Mouse (Mus musculus) retina, adult 2 months (tissue): ENCODE results near the gene Capn12.
"Not testable (repeated sequence)": the region's sequence is repeated elsewhere in the genome, so short reads cannot be mapped to it uniquely, and the experiment has no call there.

Experiments used
- DNase-seq: peaks from one replicate; pipeline ENCODE4 v3.0.0-alpha.2; 2012; ENCODE audit warnings: low read depth, low spot score

The Capn12 gene

GRCm38 (mm10) chr7:28877856-28878255 is 3.4 kb upstream of the Capn12 start:
- DNase-seq, result no peak

DNA sequence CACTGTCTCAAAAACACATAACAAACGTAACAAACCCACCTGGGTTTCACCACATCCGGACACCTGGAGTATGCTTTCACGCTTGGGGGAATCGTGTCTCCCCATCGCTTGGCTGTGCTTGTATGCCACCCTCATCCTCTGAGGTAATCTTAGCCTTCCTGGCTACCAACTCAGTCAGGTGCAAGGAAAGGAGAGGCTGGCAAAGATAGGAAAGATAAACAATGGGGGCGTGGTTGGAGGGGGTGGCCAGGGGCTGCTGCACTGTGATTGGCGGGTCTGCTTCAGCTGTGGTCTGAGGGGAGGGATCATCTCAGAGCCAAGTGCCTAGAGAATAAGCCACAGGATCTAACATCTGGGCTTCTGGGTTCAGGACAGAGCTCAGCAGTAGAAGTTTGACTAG is 1.6 kb upstream of the Capn12 start:
- DNase-seq, result no peak

GRCm38 (mm10) chr7:28880554-28880953 is 668 bp upstream of the Capn12 start:
- DNase-seq, result no peak

DNA sequence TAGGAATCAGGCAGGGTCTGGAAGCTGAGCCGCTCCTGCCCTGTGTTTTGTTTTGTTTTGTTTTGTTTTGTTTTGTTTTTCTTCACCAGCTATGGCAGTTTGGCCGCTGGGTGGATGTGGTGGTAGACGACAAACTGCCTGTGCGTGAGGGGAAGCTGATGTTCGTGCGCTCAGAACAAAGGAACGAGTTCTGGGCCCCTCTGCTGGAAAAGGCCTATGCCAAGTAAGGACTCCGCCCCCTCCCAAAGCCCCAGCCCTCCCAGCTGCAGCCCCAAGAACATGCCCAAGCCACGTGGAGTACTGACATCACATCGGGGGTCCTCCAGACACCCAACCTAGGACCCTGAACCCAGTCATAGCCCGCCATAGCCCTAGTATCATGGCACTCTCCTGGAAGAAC is 1.8 kb downstream of the Capn12 start:
- DNase-seq, result no peak

- DNase-seq, result not testable (repeated sequence)
Observed at GRCm38 (mm10) chr7:28883704-28884103, 2.5 kb downstream of the Capn12 start.

DNA sequence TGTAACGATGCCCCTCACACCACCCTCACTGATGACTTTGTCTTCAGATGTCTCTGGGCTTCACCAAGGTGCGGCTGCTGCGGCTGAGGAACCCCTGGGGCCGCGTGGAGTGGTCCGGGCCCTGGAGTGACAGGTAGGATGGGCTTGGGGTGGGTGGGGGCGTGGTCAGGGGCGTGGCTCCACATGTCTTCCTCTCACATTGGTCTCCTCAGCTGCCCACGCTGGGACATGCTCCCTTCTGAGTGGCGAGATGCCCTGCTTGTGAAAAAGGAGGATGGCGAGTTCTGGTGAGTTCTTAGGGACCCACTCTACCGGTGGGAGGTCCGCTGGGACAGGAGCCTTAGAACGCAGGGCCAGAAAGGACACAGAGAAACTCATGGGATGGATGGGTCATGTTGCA is 5.3 kb downstream of the Capn12 start:
- DNase-seq, result no peak

DNA sequence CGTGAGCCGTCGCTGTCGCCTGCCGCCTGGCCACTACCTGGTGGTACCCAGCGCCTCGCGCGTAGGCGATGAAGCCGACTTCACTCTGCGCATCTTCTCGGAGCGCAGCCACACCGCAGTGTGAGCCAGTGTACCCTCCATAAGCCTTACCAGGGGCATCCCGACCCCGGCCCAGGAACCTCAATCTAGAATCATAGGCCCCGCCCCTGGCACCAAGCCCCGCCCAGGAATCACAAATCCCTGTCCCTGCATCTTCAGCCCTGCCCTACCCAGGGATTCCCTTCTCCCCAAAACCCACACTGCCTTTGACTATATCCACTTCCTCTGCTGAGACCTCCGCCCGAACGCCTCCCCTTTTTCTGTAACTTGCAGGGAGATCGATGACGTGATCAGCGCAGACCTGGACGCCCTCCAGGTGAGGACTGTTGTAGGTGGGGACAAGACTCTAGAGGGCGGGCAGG is 7.5 kb downstream of the Capn12 start:
- no peak for DNase-seq

- no peak for DNase-seq
Observed at GRCm38 (mm10) chr7:28892601-28893000, 11.4 kb downstream of the Capn12 start.

- DNase-seq, result no peak
Observed at GRCm38 (mm10) chr7:28893643-28894265, 12.5 kb downstream of the Capn12 start.

- no peak for DNase-seq
Observed at GRCm38 (mm10) chr7:28894942-28895341, 13.7 kb downstream of the Capn12 start.

DNA sequence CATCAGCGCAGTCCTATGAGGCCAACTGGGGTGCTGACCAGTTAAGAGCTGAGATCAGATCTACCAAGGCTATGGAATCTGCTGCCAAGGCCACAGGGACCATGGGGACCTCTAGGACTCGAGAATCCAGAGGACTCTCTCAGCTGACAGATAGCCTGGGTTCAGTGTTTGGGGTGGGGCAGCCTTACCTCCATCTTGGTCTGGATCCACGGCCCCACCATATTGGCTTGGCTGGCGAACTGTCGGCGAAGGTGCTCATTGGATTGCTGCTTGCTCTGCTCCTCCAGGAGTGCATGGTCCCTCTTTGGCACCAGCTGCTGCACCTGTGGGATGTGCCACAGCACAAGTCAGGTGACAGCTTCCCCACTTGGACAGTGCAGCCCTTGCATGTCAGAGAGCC is 16.4 kb downstream of the Capn12 start:
- no peak for DNase-seq

DNA sequence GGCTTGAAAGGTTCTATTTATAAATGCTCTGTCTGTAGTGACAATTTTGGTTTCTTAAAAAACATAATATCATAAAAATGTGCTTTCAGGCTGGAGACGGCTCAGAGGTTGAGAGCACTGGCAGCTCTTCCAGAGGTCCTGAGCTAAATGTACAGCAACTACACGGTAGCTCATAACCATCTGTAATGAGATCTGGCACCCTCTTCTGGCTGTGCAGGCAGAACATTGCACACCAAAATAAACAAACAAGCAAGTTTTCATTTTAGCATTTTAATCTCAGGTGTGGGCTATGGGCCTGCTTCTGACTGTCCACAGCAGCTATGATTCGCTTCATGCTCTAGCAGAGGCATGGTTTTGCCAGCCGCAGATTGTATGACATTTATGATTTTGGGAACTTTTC is 18.8 kb downstream of the Capn12 start:
- no peak for DNase-seq

- DNase-seq, result no peak
Observed at GRCm38 (mm10) chr7:28901311-28902125, 20.3 kb downstream of the Capn12 start.

DNA sequence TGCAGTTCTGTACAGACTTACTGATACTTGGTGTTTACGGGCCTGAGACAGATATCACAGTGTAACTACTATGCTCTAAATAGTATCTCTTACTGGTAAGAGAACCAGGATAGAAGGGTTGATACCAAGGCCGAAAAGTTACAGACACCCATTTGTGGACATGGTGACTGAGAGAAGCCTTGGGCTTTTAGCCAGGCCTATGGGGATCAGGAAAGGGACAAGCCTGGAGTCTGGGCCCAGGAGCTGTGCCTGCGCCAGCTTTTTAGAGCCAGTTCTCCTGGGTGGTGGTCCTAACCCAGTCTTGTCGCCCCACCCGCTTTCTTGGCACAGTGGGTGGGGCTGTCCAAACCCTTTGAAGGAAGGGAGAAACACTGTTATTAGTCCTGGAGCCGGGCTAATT is 21.0 kb downstream of the Capn12 start:
- no peak for DNase-seq

- no peak for DNase-seq
Observed at GRCm38 (mm10) chr7:28902809-28903208, 21.6 kb downstream of the Capn12 start.

GRCm38 (mm10) chr7:28903778-28904177 is 22.6 kb downstream of the Capn12 start:
- no peak for DNase-seq

- DNase-seq, result no peak
Observed at GRCm38 (mm10) chr7:28907195-28907594, 26.0 kb downstream of the Capn12 start.

DNA sequence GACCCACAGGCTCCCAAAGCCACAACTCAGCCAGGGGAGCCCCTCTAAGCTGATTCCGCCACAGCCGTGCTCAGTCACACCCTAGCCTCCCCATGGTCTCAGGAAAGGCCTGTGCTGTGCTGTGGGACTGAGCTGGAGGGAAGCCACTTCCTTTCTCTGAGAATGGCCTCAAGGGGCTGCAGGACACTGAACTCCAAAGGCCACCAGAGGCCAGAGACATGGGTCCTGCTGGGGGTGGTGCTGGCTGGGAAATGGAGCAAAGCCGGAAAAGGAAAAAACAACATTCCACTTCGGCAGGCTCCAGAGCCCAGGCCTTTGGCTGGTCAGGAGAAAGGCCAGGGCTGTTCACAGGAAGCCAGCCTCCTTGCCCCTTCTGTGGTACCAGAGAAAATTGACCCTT is 30.4 kb downstream of the Capn12 start:
- DNase-seq, result no peak

DNA sequence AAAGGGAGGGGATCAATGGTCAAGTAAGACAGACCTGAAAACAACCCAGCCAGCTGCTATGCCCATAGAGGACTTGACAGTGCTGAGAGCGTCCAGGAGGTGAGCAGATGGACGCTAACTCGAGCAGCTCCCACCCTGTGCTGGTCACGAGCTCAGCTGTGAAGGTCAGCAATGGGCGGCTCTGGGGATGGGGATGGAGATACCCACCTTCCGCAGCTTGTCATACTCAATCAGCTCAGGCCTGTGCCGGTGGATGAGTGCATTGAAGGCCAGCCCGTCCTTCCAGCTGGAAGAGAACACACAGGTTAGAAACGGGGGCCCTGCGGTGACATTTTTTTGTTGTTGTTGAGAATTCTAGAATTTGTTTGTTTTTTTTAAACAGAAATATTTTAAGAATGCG is 31.9 kb downstream of the Capn12 start:
- DNase-seq, result no peak

DNA sequence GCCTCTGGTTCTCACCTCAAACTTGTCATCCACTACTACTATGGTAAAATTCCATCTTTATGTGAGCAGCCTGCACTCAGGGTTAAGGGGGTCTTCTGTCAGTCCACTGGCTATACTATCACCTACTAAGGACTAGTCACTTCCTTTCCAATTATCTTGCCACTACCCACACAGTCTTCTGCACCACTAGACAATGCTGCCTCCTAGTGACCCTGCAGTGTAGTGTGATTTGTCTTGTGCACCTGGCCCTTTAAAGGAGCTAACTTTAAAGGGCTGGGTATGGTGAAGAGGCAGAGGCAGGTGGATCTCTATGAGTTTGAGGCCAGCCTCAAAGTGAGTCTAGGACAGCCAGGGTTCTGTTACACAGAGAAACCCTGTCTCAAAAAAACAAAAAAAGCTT is 35.3 kb downstream of the Capn12 start:
- no peak for DNase-seq

DNA sequence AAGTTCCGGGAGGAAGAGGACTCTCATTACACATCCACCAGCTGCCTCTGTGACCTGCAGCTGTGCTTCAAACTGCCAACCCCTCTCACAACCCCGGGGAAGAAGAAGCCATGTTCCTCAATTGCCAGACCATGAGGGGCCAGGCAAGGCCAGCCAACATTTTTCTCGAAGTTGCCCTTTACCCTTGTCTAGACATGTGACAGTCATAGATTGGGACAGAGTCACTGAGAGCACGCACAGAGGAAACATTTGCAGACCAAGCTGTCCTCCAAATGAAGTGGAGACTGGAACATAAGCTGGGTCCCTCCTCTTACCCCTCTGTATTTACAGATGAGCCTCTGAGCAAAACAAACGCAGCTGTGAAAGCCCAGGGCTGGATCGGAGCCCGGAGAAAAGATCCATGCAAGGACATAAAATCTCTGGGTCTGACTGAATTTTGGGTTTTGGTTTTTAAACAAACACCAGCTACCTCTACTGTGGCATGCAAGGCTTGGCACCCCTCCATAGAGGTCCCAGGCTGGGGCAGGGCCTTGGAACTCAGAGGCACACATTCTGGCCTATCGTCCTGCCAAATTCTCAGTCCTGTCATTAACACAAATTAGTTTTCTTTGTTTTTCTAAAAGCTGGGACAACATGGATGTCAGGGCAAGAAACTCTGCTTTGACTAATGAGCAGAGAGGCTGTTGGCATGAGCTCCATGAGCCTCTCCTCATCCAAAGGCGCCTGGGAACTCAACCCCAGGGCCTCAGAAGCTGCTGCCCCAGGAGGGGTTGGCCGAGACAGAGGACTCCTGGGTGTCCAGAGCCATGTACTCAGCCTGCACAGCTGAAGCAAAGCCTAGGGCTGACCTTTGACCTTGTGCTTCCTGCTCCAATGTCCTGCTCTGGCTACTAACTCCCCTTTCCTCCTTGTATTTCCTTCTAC is 36.5 kb downstream of the Capn12 start:
- DNase-seq, result no peak

DNA sequence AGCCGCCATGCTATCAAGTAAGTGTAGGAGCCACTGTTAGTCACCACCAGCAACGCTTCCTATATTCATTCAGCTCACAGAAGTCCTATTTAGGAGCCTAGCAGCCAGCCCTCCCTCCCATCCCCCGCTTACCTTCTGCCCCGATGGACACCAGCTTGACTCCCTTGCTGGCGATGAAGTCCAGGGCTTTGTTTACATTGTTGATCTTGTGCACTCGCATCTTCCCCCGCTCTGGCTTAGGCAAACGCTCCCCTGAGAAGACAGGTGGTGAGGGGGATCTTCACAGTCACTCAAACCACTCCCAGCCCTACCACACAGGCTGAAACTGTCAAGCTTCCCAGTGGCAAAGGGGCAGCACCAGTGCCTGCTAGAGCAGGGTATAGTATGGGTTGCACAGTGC is 37.3 kb downstream of the Capn12 start:
- DNase-seq, result no peak
